In genomic region chr10:80876028-80876427, GRCm38 (mm10) we compare ENCODE assay signal across 8 mouse cellular contexts. TPM values are rescaled to one million over a fixed set of nuclear protein-coding genes. Genes with fewer than 3 reads are reported as not detected.
DNase-seq lines count a peak whose midpoint lies in the region; ATAC-seq and TF ChIP-seq lines count a peak whose summit lies in the region.
"Had no signal": no experiment of that assay in that cellular context is flagged by ENCODE, and none has a peak within 500 bp of the region (broad histone marks: within the 10 kb centered on the region; RNA-seq: fewer than 3 reads in every experiment).

No protein-coding gene starts in this region.

- TF ChIP-seq CTCF in heart, postnatal 0 days (IDR thresholded peaks at IDR 0.05; ENCODE audit: low read depth): peak; percentile 80

- H3K9ac ChIP-seq in midbrain, embryonic 13.5 days (replicated peaks): no peak overlapping the region
- no peak overlapping the region for H3K9ac ChIP-seq in heart, postnatal 0 days (replicated peaks; ENCODE audit: low read depth, low read length)
- peak overlapping the region; percentile 54; the same call in 1 of the 2 replicates for H3K9ac ChIP-seq in liver, embryonic 13.5 days

- no peaks in the 10 kb centered on the region for H3K9me3 ChIP-seq in midbrain, embryonic 10.5 days (replicated peaks)
- H3K9me3 ChIP-seq in midbrain, embryonic 13.5 days: no peaks in the 10 kb centered on the region
- H3K9me3 ChIP-seq in heart, postnatal 0 days (replicated peaks; ENCODE audit: control insufficient read depth, low read length): no peaks in the 10 kb centered on the region
- no peaks in the 10 kb centered on the region for H3K9me3 ChIP-seq in liver, embryonic 13.5 days (replicated peaks)

- TF ChIP-seq EP300 in heart, postnatal 0 days (IDR thresholded peaks at IDR 0.05; ENCODE audit: low read depth): no peak

- 28% methylated on average over 5 of the region's 5 CpGs for WGBS in midbrain, embryonic 10.5 days
- 21% methylated on average over 5 of the region's 5 CpGs for WGBS in midbrain, embryonic 13.5 days
- WGBS in heart, postnatal 0 days: 29% methylated on average over 5 of the region's 5 CpGs
- WGBS in liver, embryonic 13.5 days (ENCODE audit: insufficient replicate concordance): 29% methylated on average over 5 of the region's 5 CpGs

- H3K27me3 ChIP-seq in midbrain, embryonic 10.5 days (ENCODE audit: low read depth, poor library complexity, severe bottlenecking): peaks cover 10% of the 10 kb centered on the region
- H3K27me3 ChIP-seq in midbrain, embryonic 13.5 days: no peaks in the 10 kb centered on the region
- no peaks in the 10 kb centered on the region for H3K27me3 ChIP-seq in heart, postnatal 0 days (ENCODE audit: control insufficient read depth, insufficient read depth, low read length)
- H3K27me3 ChIP-seq in liver, embryonic 13.5 days: peaks cover 14% of the 10 kb centered on the region

- H3K36me3 ChIP-seq in midbrain, embryonic 10.5 days: no peaks in the 10 kb centered on the region
- no peaks in the 10 kb centered on the region for H3K36me3 ChIP-seq in midbrain, embryonic 13.5 days
- H3K36me3 ChIP-seq in heart, postnatal 0 days (replicated peaks; ENCODE audit: control insufficient read depth, insufficient read depth, low read length): no peaks in the 10 kb centered on the region
- H3K36me3 ChIP-seq in liver, embryonic 13.5 days: no peaks in the 10 kb centered on the region

- peaks cover 23% of the 10 kb centered on the region; the same call in 1 of the 2 replicates for H3K4me1 ChIP-seq in midbrain, embryonic 10.5 days
- H3K4me1 ChIP-seq in midbrain, embryonic 13.5 days (replicated peaks): 0 out of 2 replicates have a peak, but pooled peaks cover 3% of the 10 kb centered on the region
- H3K4me1 ChIP-seq in heart, postnatal 0 days (ENCODE audit: control insufficient read depth, insufficient read depth): peaks cover 8% of the 10 kb centered on the region
- H3K4me1 ChIP-seq in liver, embryonic 13.5 days (replicated peaks): peaks cover 49% of the 10 kb centered on the region

- no peak overlapping the region for H3K4me2 ChIP-seq in midbrain, embryonic 13.5 days (replicated peaks)
- no peak overlapping the region for H3K4me2 ChIP-seq in heart, postnatal 0 days (ENCODE audit: low read depth, low read length)
- no peak overlapping the region for H3K4me2 ChIP-seq in liver, embryonic 13.5 days

- no peak for ATAC-seq in midbrain, embryonic 13.5 days
- no peak for ATAC-seq in heart, postnatal 0 days (ENCODE audit: insufficient read depth, low read depth)
- no peak for ATAC-seq in liver, embryonic 13.5 days (ENCODE audit: low read depth)

- peak; percentile 58 for DNase-seq in midbrain, embryonic 10.5 days (ENCODE audit: low spot score)
- DNase-seq in R1 (ENCODE audit: low read depth, low spot score): peak; percentile 76
- DNase-seq in cerebellum, adult 9-10 months: peak; percentile 82
- peak; percentile 39 for DNase-seq in heart, postnatal 0 days (ENCODE audit: low spot score)
- DNase-seq in liver, embryonic 13.5 days: peak; percentile 60
- DNase-seq in right cerebral cortex, postnatal 4 days: peak; percentile 58

- H3K27ac ChIP-seq in midbrain, embryonic 10.5 days (replicated peaks): no peak overlapping the region
- no peak overlapping the region for H3K27ac ChIP-seq in midbrain, embryonic 13.5 days
- H3K27ac ChIP-seq in heart, postnatal 0 days (ENCODE audit: low read depth): no peak overlapping the region
- H3K27ac ChIP-seq in liver, embryonic 13.5 days: peak overlapping the region; percentile 61

- peak overlapping the region; percentile 20; the same call in 1 of the 2 replicates for H3K4me3 ChIP-seq in midbrain, embryonic 10.5 days
- no peak overlapping the region for H3K4me3 ChIP-seq in midbrain, embryonic 13.5 days (replicated peaks)
- no peak overlapping the region for H3K4me3 ChIP-seq in heart, postnatal 0 days (ENCODE audit: low read depth, low read length)
- H3K4me3 ChIP-seq in liver, embryonic 13.5 days (replicated peaks): no peak overlapping the region

RNA-seq across cellular contexts. Expression of gene Tmprss9, which starts 4.4 kb away (rescaled TPM):
- 0.02 and 0.09 TPM in 2 replicates for polyA plus RNA-seq in midbrain, embryonic 10.5 days (2016; fragmentation: Nextera tagmentation; extraction: Ambion mirVana)
- 0.15 and 0.31 TPM in 2 replicates for polyA plus RNA-seq in midbrain, embryonic 13.5 days (2015; fragmentation: Nextera tagmentation; extraction: Ambion mirVana)
- not detected in 2 replicates for total RNA-seq in heart, postnatal 0 days (2014; rRNA removed; ENCODE audit: low replicate concordance)
- 0.03 TPM in 1 of 2 replicates, not detected in the other for polyA plus RNA-seq in heart, postnatal 0 days (2015; fragmentation: Nextera tagmentation; extraction: Ambion mirVana)
- polyA plus RNA-seq in liver, embryonic 13.5 days (2015; fragmentation: Nextera tagmentation; extraction: Ambion mirVana): 0.05 TPM in 1 of 2 replicates, not detected in the other
- total RNA-seq: hematopoietic stem cell, adult 5-6 weeks had no signal

RNA-seq across cellular contexts. Expression of gene Sppl2b, which starts 21.0 kb away (rescaled TPM):
- 42.8 and 45.6 TPM in 2 replicates for polyA plus RNA-seq in midbrain, embryonic 10.5 days (2016; fragmentation: Nextera tagmentation; extraction: Ambion mirVana)
- polyA plus RNA-seq in midbrain, embryonic 13.5 days (2015; fragmentation: Nextera tagmentation; extraction: Ambion mirVana): 56.9 and 61.1 TPM in 2 replicates
- 35.7 and 44.4 TPM in 2 replicates for total RNA-seq in heart, postnatal 0 days (2014; rRNA removed; ENCODE audit: low replicate concordance)
- 23.3 and 24.2 TPM in 2 replicates for polyA plus RNA-seq in heart, postnatal 0 days (2015; fragmentation: Nextera tagmentation; extraction: Ambion mirVana)
- 56.8 and 58.9 TPM in 2 replicates for polyA plus RNA-seq in liver, embryonic 13.5 days (2015; fragmentation: Nextera tagmentation; extraction: Ambion mirVana)

RNA-seq across cellular contexts. Expression of gene Lsm7, which starts 21.0 kb away (rescaled TPM):
- polyA plus RNA-seq in midbrain, embryonic 10.5 days (2016; fragmentation: Nextera tagmentation; extraction: Ambion mirVana): 322 and 326 TPM in 2 replicates
- 249 and 254 TPM in 2 replicates for polyA plus RNA-seq in midbrain, embryonic 13.5 days (2015; fragmentation: Nextera tagmentation; extraction: Ambion mirVana)
- total RNA-seq in heart, postnatal 0 days (2014; rRNA removed; ENCODE audit: low replicate concordance): 71.8 and 118 TPM in 2 replicates
- polyA plus RNA-seq in heart, postnatal 0 days (2015; fragmentation: Nextera tagmentation; extraction: Ambion mirVana): 160 and 162 TPM in 2 replicates
- polyA plus RNA-seq in liver, embryonic 13.5 days (2015; fragmentation: Nextera tagmentation; extraction: Ambion mirVana): 192 and 208 TPM in 2 replicates

RNA-seq across cellular contexts. Expression of gene Timm13, which starts 24.7 kb away (rescaled TPM):
- 335 and 382 TPM in 2 replicates for polyA plus RNA-seq in midbrain, embryonic 10.5 days (2016; fragmentation: Nextera tagmentation; extraction: Ambion mirVana)
- polyA plus RNA-seq in midbrain, embryonic 13.5 days (2015; fragmentation: Nextera tagmentation; extraction: Ambion mirVana): 331 TPM in 2 replicates
- total RNA-seq in heart, postnatal 0 days (2014; rRNA removed; ENCODE audit: low replicate concordance): 163 and 256 TPM in 2 replicates
- polyA plus RNA-seq in heart, postnatal 0 days (2015; fragmentation: Nextera tagmentation; extraction: Ambion mirVana): 355 and 386 TPM in 2 replicates
- polyA plus RNA-seq in liver, embryonic 13.5 days (2015; fragmentation: Nextera tagmentation; extraction: Ambion mirVana): 249 and 266 TPM in 2 replicates

RNA-seq across cellular contexts. Expression of gene Lingo3, which starts 32.2 kb away (rescaled TPM):
- 1.1 and 1.4 TPM in 2 replicates for polyA plus RNA-seq in midbrain, embryonic 10.5 days (2016; fragmentation: Nextera tagmentation; extraction: Ambion mirVana)
- polyA plus RNA-seq in midbrain, embryonic 13.5 days (2015; fragmentation: Nextera tagmentation; extraction: Ambion mirVana): 1.5 and 1.9 TPM in 2 replicates
- total RNA-seq in heart, postnatal 0 days (2014; rRNA removed; ENCODE audit: low replicate concordance): 0.92 and 4.2 TPM in 2 replicates
- polyA plus RNA-seq in heart, postnatal 0 days (2015; fragmentation: Nextera tagmentation; extraction: Ambion mirVana): 1.1 and 1.5 TPM in 2 replicates
- not detected in 2 replicates for polyA plus RNA-seq in liver, embryonic 13.5 days (2015; fragmentation: Nextera tagmentation; extraction: Ambion mirVana)
